Mouse (Mus musculus): ENCODE measurements at regions not wholly inside any gene's neighbourhood (a gene's known extent, or its start where the extent isn't known, plus 50 kb on each side); places are given as distances from the start of the nearest gene placed in this dataset.
A peak's percentile ranks its signal among the peaks of the same experiment; 100 is the strongest.

- DNase-seq (ENCODE audit: low spot score), result no peak
Observed at GRCm38 (mm10) chr6:67151515-67151914, 86.5 kb upstream of the Serbp1 start.

GRCm38 (mm10) chr6:67149425-67149824 lies 88.6 kb upstream of the Serbp1 start:
- DNase-seq (ENCODE audit: low spot score), result no peak

- DNase-seq (ENCODE audit: low spot score), result no peak
Observed at GRCm38 (mm10) chr6:67146708-67147107, 91.3 kb upstream of the Serbp1 start.

- DNase-seq (ENCODE audit: low spot score), result no peak
Observed at GRCm38 (mm10) chr6:67145969-67146368, 92.0 kb upstream of the Serbp1 start.

GRCm38 (mm10) chr6:67144946-67145716 lies 92.8 kb upstream of the Serbp1 start:
- no peak for DNase-seq (ENCODE audit: low spot score)

GRCm38 (mm10) chr6:67142179-67142578 lies 95.8 kb upstream of the Serbp1 start:
- DNase-seq (ENCODE audit: low spot score), result peak; percentile 68

- no peak for DNase-seq (ENCODE audit: low spot score)
Observed at GRCm38 (mm10) chr6:67140645-67141250, 97.2 kb upstream of the Serbp1 start.

GRCm38 (mm10) chr6:67139012-67139375 lies 99.0 kb upstream of the Serbp1 start:
- no peak for DNase-seq (ENCODE audit: low spot score)

- peak; percentile 43 for DNase-seq (ENCODE audit: low spot score)
Observed at GRCm38 (mm10) chr6:67138302-67139011, 99.5 kb upstream of the Serbp1 start.

- no peak for DNase-seq (ENCODE audit: low spot score)
Observed at GRCm38 (mm10) chr6:67137482-67137881, 100.2 kb upstream of the Gadd45a start.

GRCm38 (mm10) chr6:67134915-67135314 lies 97.7 kb upstream of the Gadd45a start:
- DNase-seq (ENCODE audit: low spot score), result no peak

- DNase-seq (ENCODE audit: low spot score), result peak; percentile 64
Observed at GRCm38 (mm10) chr6:67130540-67131301, 93.5 kb upstream of the Gadd45a start.

- DNase-seq (ENCODE audit: low spot score), result no peak
Observed at GRCm38 (mm10) chr6:67129626-67130025, 92.4 kb upstream of the Gadd45a start.

GRCm38 (mm10) chr6:67128503-67129463 lies 91.5 kb upstream of the Gadd45a start:
- DNase-seq (ENCODE audit: low spot score), result no peak

- no peak for DNase-seq (ENCODE audit: low spot score)
Observed at GRCm38 (mm10) chr6:67127727-67128126, 90.5 kb upstream of the Gadd45a start.

- peak; percentile 83 for DNase-seq (ENCODE audit: low spot score)
Observed at GRCm38 (mm10) chr6:67125715-67126312, 88.6 kb upstream of the Gadd45a start.

GRCm38 (mm10) chr6:67124089-67124488 lies 86.8 kb upstream of the Gadd45a start:
- DNase-seq (ENCODE audit: low spot score), result no peak

- DNase-seq (ENCODE audit: low spot score), result no peak
Observed at GRCm38 (mm10) chr6:67123071-67123470, 85.8 kb upstream of the Gadd45a start.

GRCm38 (mm10) chr6:67116306-67116705 lies 79.0 kb upstream of the Gadd45a start:
- no peak for DNase-seq (ENCODE audit: low spot score)

GRCm38 (mm10) chr6:67115505-67116303 lies 78.4 kb upstream of the Gadd45a start:
- no peak for DNase-seq (ENCODE audit: low spot score)

All from retina, embryonic 14.5 days (tissue).